Mouse (Mus musculus) embryonic facial prominence, embryonic 11.5 days (tissue): ENCODE results near the gene Dnah6. TPM values are rescaled to one million over a fixed set of nuclear protein-coding genes. Genes with fewer than 3 reads are reported as not detected.

ENCODE experiments used
- ATAC-seq: fragments of 200-750 bp; cut with Nextera tagmentation; replicated peaks from 2 replicates; pipeline ENCODE4 v1.8.0; 2017; ENCODE audit warnings: low read depth; ENCODE audit not compliant: insufficient number of reproducible peaks, low FRiP score, low TSS enrichment
- DNase-seq: peaks from one replicate; pipeline ENCODE4 v3.0.0-alpha.2; 2015; ENCODE audit warnings: low spot score
- H3K27ac ChIP-seq: fragments of 300-500 bp; sonication (generic); replicated peaks from 2 replicates; pipeline ENCODE4 v1.5.1; 2014; ENCODE audit warnings: mild to moderate bottlenecking, low read depth, low read length, control low read depth
- H3K27me3 ChIP-seq: fragments of 300-500 bp; sonication (generic); 2 replicates; pipeline ENCODE4 v1.6.1; 2014; ENCODE audit warnings: mild to moderate bottlenecking, low read length, moderate library complexity, mixed read lengths; ENCODE audit not compliant: control insufficient read depth, insufficient read depth
- H3K36me3 ChIP-seq: fragments of 300-500 bp; sonication (generic); replicated peaks from 2 replicates; pipeline ENCODE4 v1.6.1; 2014; ENCODE audit warnings: low read depth, mild to moderate bottlenecking, low read length, moderate library complexity, mixed read lengths; ENCODE audit not compliant: control insufficient read depth, insufficient read depth
- H3K4me1 ChIP-seq: fragments of 300-500 bp; sonication (generic); 2 replicates; pipeline ENCODE4 v1.6.1; 2014; ENCODE audit warnings: low read length, mixed read lengths; ENCODE audit not compliant: control insufficient read depth, insufficient read depth
- H3K4me2 ChIP-seq: fragments of 300-500 bp; sonication (generic); 2 replicates; pipeline ENCODE4 v1.6.1; 2014; ENCODE audit warnings: low read depth, mild to moderate bottlenecking, control low read depth, low read length, moderate library complexity
- H3K4me3 ChIP-seq: fragments of 300-500 bp; sonication (generic); 2 replicates; pipeline ENCODE4 v1.5.1; 2014; ENCODE audit warnings: low read depth, low read length, control low read depth
- H3K9ac ChIP-seq: fragments of 300-500 bp; sonication (generic); replicated peaks from 2 replicates; pipeline ENCODE4 v1.6.1; 2014; ENCODE audit warnings: mild to moderate bottlenecking, control low read depth, low read length
- H3K9me3 ChIP-seq: fragments of 300-500 bp; sonication (generic); replicated peaks from 2 replicates; pipeline ENCODE4 v1.6.1; 2016; ENCODE audit warnings: mild to moderate bottlenecking, low read length, inconsistent platforms, mixed read lengths; ENCODE audit not compliant: control insufficient read depth
- WGBS: fragments of 180-500 bp; shearing (Covaris S2); extraction: QIAGEN DNeasy Blood & Tissue Kit; methylation state at CpG from one replicate; pipeline ENCODE4 v1.1.7; 2014; 5-methylcytosine and 5-hydroxymethylcytosine counted together
- polyA plus RNA-seq: library from polyadenylated mRNA; unstranded; fragments of >200 nt; fragmentation: Nextera tagmentation; extraction: Ambion mirVana; gene quantifications from 2 replicates; pipeline ENCODE4 v1.2.1, GENCODE M21; 2014

Gene Dnah6
- polyA plus RNA-seq, 1 experiment from 2014 or later, result 0.04 TPM

DNA sequence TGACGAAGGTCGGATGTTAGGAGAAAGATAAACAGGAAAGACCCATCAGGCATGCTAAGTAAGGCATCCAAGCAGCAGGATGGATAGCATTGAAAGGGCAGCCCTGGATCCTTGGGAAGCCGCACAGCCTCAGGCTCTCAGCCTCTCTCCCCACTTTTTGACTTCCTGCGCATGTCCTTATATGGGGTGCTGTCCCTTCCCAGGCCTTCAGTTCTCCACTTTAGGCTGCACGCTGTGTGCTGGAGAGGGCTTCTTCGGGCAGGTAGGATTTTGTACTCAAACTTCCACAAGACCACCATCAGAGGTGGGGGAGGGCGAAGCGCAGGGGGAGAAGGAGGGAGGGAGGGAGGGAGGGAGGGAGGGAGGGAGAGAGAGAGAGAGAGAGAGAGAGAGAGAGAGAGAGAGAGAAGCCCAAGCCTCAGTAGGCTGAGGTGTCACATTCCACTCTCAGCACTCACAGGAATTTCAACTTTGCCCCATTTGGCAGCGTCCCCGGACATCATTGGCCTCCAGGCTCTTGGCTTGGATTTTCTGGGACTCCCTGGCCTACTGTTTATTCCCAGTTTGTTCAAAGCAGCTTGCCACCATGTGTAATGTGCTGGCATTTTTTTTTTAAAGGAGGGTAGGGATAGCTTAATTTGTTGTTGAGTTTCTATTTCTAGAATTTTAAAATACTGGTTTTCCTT is 1.5 kb upstream of the Dnah6 start:
- ATAC-seq (0 out of 2 replicates have a peak, but pooled peaks have one; percentile 20), DNase-seq (peak; percentile 67)
- H3K36me3 ChIP-seq, result no peaks in the 10 kb centered on the region
- H3K27ac ChIP-seq, result no peak overlapping the region
- H3K9me3 ChIP-seq, result no peaks in the 10 kb centered on the region
- no peak overlapping the region for H3K9ac ChIP-seq
- H3K4me2 ChIP-seq, result peak overlapping the region; percentile 13; the same call in 1 of the 2 replicates
- no peaks in the 10 kb centered on the region for H3K4me1 ChIP-seq
- 4% methylated on average over 8 of the region's 10 CpGs for WGBS
- no peaks in the 10 kb centered on the region for H3K27me3 ChIP-seq
- no peak overlapping the region for H3K4me3 ChIP-seq

GRCm38 (mm10) chr6:73221958-73222735 is 696 bp upstream of the Dnah6 start:
- H3K4me1 ChIP-seq, result no peaks in the 10 kb centered on the region
- ATAC-seq, result peak; percentile 66; the same call in 1 of the 2 replicates

DNA sequence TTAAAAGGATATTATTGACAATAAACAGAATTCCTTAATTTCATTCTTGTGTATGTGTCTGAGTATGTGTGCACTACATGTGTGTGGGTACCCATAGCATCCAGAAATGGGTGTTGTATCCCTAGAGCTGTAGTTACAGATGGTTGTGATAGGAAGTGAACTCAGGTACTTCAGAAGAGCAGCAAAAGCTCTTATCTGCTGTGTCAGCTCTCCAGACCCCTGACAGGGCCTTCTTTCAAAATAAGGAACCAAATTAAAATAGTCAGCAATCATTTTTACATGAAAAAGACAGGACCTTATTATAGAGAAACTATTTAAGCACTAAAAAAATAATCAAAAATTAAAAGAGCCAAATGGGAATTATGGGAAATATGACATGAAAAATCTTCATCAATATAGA is 9.8 kb downstream of the Dnah6 start:
- no peak for ATAC-seq
- no peaks in the 10 kb centered on the region for H3K4me1 ChIP-seq
- no peak overlapping the region for H3K4me3 ChIP-seq
- no peak for DNase-seq
- H3K27ac ChIP-seq, result no peak overlapping the region
- no peaks in the 10 kb centered on the region for H3K36me3 ChIP-seq
- H3K27me3 ChIP-seq, result no peaks in the 10 kb centered on the region
- H3K9me3 ChIP-seq, result no peaks in the 10 kb centered on the region
- H3K4me2 ChIP-seq, result no peak overlapping the region
- no peak overlapping the region for H3K9ac ChIP-seq

More at GRCm38 (mm10) chr6:73221958-73222735, 696 bp upstream of the Dnah6 start:
- Histone ChIP-seq H3K4me2 (peak overlapping the region; percentile 57), H3K36me3 (no peaks in the 10 kb centered on the region), H3K9ac (no peak overlapping the region), H3K9me3 (no peaks in the 10 kb centered on the region), H3K4me3 (peak overlapping the region; percentile 27), H3K27me3 (no peaks in the 10 kb centered on the region), H3K27ac (no peak overlapping the region)
- DNase-seq, result peak; percentile 41
- 29% methylated on average over 23 of the region's 23 CpGs for WGBS

- H3K36me3 ChIP-seq, result no peaks in the 10 kb centered on the region
- 81% methylated on average over 3 of the region's 3 CpGs for WGBS
- H3K4me1 ChIP-seq, result no peaks in the 10 kb centered on the region
- H3K27me3 ChIP-seq, result no peaks in the 10 kb centered on the region
- H3K9me3 ChIP-seq, result no peaks in the 10 kb centered on the region
- ATAC-seq (no peak), DNase-seq (no peak)
- H3K9ac ChIP-seq, result no peak overlapping the region
- no peak overlapping the region for H3K4me3 ChIP-seq
- H3K27ac ChIP-seq, result no peak overlapping the region
- H3K4me2 ChIP-seq, result no peak overlapping the region
Observed at GRCm38 (mm10) chr6:73211036-73211435, 10.4 kb downstream of the Dnah6 start.

- Histone ChIP-seq H3K9me3 (no peaks in the 10 kb centered on the region), H3K4me1 (no peaks in the 10 kb centered on the region), H3K4me2 (no peak overlapping the region), H3K27ac (no peak overlapping the region), H3K4me3 (no peak overlapping the region), H3K9ac (no peak overlapping the region), H3K36me3 (no peaks in the 10 kb centered on the region), H3K27me3 (no peaks in the 10 kb centered on the region)
- ATAC-seq (no peak), DNase-seq (no peak)
- 84% methylated on average over 4 of the region's 4 CpGs for WGBS
Observed at GRCm38 (mm10) chr6:73210445-73210972, 10.9 kb downstream of the Dnah6 start.

DNA sequence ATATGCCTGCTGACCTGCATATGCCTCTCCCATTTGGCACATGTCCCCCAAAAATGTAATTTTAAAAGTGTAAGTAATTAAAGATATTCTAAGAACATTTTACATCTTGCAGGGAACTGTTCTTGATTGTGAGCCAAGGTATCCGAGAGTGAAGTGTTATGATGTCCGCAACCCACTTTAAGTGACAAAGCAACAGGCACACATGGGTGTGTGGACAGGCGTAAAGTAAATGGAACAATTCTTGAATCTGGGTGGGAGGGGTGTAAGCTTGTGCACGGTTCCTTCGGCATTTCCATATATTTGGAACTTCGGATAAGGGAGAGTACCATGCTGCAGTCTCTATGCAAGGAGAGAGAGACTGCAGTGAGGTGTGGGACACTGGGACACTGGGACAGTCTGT is 11.9 kb downstream of the Dnah6 start:
- Histone ChIP-seq H3K9ac (no peak overlapping the region), H3K4me2 (no peak overlapping the region), H3K27ac (no peak overlapping the region), H3K4me3 (no peak overlapping the region), H3K4me1 (no peaks in the 10 kb centered on the region), H3K9me3 (no peaks in the 10 kb centered on the region), H3K27me3 (no peaks in the 10 kb centered on the region), H3K36me3 (no peaks in the 10 kb centered on the region)
- ATAC-seq (no peak), DNase-seq (no peak)
- 90% methylated on average over 6 of the region's 6 CpGs for whole genome bisulfite sequencing

DNA sequence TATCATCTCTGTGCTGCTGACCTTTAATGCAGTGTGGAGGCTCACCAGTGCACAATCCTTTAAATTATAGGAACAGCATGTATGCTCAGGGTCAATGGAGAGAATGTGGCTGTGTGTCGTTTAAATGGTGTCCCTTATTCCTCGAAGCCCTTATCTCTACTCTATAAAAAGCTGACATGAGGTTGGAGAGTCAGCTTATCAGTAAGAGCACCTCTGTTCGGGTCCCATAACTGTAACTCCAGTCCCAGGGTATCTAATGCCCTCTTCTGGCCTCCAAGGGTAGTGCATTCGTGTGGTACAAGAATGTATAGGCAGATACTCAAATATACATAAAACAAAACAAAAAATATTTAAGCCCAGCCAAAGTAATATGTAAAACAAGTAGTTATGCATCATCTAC is 16.5 kb downstream of the Dnah6 start:
- 80% methylated on average over 4 of the region's 4 CpGs for WGBS
- no peak for ATAC-seq

DNA sequence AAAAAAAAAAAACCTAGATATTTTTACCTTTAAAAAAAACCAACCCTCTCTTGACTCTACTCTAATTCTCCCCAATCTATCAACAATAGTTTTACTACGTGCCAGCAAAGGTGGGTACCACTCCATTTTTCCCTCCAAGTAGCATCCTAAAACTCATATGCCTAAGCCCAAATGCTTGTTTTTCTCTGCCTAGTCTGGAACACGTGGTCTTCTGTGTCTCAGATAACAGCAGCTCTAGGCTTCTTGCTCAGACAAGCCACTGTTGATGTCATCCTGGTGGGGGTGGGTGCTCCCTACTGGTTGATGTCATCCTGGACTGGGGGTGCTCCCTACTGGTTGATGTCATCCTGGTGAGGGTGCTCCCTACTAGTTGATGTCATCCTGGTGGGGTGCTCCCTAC is 17.7 kb downstream of the Dnah6 start:
- Histone ChIP-seq H3K4me2 (no peak overlapping the region), H3K9me3 (no peaks in the 10 kb centered on the region), H3K27me3 (no peaks in the 10 kb centered on the region), H3K4me3 (no peak overlapping the region), H3K36me3 (no peaks in the 10 kb centered on the region), H3K27ac (no peak overlapping the region), H3K4me1 (no peaks in the 10 kb centered on the region), H3K9ac (no peak overlapping the region)
- DNase-seq (no peak), ATAC-seq (no peak)
- 73% methylated on average over 2 of the region's 2 CpGs for WGBS

More for the DNA sequence above, 16.5 kb downstream of the Dnah6 start:
- Histone ChIP-seq H3K4me2 (no peak overlapping the region), H3K27ac (no peak overlapping the region), H3K36me3 (no peaks in the 10 kb centered on the region), H3K9me3 (no peaks in the 10 kb centered on the region), H3K4me3 (no peak overlapping the region), H3K4me1 (no peaks in the 10 kb centered on the region), H3K27me3 (no peaks in the 10 kb centered on the region), H3K9ac (no peak overlapping the region)
- DNase-seq, result no peak
